Mouse (Mus musculus): ENCODE results near the gene Mad1l1. TPM values are rescaled to one million over a fixed set of nuclear protein-coding genes. Genes with fewer than 3 reads are reported as not detected.

Gene Mad1l1
- polyA plus RNA-seq, 1 experiment = 29.9 TPM

DNA sequence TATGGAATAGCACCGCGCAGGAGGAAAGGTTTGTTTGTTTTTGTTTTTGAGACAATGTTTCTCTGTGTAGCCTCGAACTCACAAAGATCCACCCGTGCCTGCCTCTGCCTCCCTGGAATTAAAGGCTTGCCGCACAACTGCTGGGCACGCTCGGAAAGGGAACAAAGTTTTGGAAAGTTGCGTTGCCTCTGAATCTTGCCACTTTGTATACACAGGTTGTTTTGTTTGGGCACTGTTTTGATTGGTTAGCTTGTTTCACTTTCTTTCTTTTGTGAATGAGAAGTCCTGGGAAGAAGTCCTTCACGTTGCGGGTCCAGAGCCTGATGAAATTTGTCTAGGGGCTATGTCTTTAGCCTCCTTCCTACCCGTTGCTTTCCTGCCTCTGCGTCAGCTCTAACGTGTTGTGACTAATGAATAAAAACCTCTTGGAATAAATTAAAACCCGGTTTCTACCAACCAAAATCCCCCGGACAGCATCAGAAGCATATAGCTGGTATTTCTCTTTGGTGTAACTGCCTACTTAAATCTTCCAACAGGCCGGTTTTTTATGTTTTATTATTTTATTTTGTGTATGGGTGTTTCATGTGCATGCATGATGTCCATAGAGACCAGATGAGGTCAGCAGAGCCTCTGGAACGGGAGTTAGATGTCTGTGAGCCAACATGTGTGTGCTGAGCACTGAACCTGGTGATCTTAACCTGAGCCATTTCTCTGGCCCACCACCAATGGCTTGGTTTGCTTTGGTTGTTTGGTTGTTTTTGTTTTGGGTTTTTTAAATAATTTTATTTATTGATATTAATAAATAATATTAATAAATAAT lies 614 bp upstream of the Mad1l1 start:
- no peak for TF ChIP-seq CTCF (IDR thresholded peaks at IDR 0.05; ENCODE audit: borderline replicate concordance, extremely low read depth, insufficient read depth, insufficient read length)
- TF ChIP-seq POLR2A (IDR thresholded peaks at IDR 0.05; ENCODE audit: borderline replicate concordance, extremely low read depth, insufficient read depth, insufficient read length, poor library complexity, severe bottlenecking) = no peak
- DNase-seq (ENCODE audit: low read depth) = peak; percentile 52

DNA sequence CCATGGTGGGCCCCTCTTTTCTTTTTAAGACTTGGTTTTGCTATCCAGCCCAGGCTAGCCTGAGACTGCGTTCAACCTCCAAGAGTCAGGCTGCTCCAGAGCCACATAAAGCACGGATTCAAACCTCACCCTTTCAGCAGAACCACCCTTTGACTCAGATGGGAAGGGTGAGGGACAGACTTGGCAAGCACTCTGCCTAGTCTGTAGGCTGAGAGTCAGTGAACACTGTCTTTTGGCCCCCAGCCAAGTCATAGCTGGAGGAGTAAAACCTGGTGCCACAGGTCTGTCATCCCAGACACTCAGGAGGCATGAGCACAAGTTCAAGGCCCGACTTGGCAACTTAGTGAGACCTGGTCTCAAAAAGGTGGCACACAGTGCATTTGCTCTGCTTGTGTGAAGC lies 4.6 kb downstream of the Mad1l1 start:
- DNase-seq (ENCODE audit: low read depth) = no peak
- TF ChIP-seq POLR2A (IDR thresholded peaks at IDR 0.05; ENCODE audit: borderline replicate concordance, extremely low read depth, insufficient read depth, insufficient read length, poor library complexity, severe bottlenecking) (no peak), CTCF (IDR thresholded peaks at IDR 0.05; ENCODE audit: borderline replicate concordance, extremely low read depth, insufficient read depth, insufficient read length) (no peak)

DNA sequence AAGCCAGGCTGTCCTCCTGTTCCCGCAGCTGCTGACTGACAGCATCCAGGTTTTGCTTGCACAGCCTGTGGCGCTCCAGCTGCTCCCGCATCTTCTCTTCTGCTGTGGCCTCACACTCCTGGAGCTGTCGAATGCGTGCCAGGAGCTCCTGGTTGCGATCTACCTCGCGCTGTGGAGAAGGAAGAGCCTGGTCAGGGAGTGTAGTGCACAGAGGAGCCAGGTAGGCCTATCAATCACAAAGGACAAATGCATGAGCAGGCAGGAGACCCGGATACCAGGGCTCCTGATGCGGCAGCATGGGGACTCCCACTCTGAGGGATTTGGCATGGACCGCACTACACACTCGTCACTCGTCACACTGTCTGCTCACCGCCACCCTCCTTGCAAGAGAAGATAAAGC lies 13.8 kb downstream of the Mad1l1 start:
- TF ChIP-seq CTCF (IDR thresholded peaks at IDR 0.05; ENCODE audit: borderline replicate concordance, extremely low read depth, insufficient read depth, insufficient read length) = no peak
- TF ChIP-seq POLR2A (IDR thresholded peaks at IDR 0.05; ENCODE audit: borderline replicate concordance, extremely low read depth, insufficient read depth, insufficient read length, poor library complexity, severe bottlenecking) = no peak

DNA sequence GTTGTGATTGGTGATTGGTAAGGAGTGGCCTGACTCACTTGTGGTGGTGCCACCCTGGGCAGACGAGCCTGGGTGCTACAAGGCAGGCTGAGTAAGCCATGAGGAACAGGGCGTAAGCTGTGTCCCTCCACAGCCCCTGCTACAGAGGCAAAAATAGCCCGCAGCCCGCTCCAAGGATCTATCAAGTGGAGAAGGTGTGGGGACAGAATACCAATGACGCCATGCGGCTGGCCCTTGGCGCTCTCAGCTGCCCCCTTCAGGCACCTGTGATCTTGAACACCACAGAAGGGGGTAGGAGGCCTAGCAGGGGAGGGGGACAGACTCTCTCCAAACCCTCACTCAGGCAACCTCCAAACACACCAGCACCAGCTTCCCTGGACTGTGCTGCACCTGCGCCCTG lies 15.3 kb downstream of the Mad1l1 start:
- no peak for DNase-seq (ENCODE audit: low read depth)
- TF ChIP-seq POLR2A (IDR thresholded peaks at IDR 0.05; ENCODE audit: borderline replicate concordance, extremely low read depth, insufficient read depth, insufficient read length, poor library complexity, severe bottlenecking) (no peak), CTCF (IDR thresholded peaks at IDR 0.05; ENCODE audit: borderline replicate concordance, extremely low read depth, insufficient read depth, insufficient read length) (no peak)

More for the DNA sequence above, 13.8 kb downstream of the Mad1l1 start:
- no peak for DNase-seq (ENCODE audit: low read depth)

DNA sequence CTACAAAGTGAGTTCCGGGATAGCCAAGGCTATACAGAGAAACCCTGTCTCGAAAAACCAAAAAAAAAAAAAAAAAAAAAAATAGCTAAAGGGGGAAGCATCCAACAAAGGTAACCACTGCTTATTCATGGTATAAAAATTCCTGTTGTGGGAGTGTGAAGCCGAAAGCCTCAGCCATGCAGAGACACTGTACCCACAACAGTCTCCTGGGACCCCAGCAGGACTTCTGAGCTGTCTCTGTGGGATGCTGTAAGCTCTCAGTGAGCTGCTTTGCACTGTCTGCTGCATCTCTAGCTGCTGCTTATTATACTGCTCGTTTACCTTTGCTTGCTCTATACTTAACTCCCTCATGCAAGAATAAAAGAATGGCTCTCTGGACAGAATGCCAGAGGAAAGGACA lies 23.1 kb downstream of the Mad1l1 start:
- TF ChIP-seq CTCF (IDR thresholded peaks at IDR 0.05; ENCODE audit: borderline replicate concordance, extremely low read depth, insufficient read depth, insufficient read length) (no peak), POLR2A (IDR thresholded peaks at IDR 0.05; ENCODE audit: borderline replicate concordance, extremely low read depth, insufficient read depth, insufficient read length, poor library complexity, severe bottlenecking) (no peak)
- DNase-seq (ENCODE audit: low read depth) = no peak

DNA sequence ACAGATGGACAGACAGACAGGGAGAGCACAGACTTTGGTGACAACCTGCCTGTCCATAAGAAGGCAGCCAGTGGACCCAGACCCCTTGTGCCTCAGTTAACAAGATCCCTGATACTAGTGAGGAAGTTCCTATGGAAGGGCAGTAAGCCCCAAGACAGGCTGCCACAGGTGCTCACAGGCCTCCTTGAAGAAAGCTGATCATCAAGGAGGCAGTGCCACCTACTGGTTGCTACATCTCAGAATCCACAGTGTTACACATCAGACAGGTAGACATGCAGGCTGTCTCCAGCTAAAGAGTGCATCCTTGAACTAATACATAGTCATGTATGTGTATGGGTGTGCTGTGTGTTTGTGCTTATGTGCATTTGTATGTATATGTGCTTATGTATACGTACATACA lies 29.2 kb downstream of the Mad1l1 start:
- peak; percentile 91 for DNase-seq (ENCODE audit: low read depth)
- TF ChIP-seq POLR2A (IDR thresholded peaks at IDR 0.05; ENCODE audit: borderline replicate concordance, extremely low read depth, insufficient read depth, insufficient read length, poor library complexity, severe bottlenecking) (no peak), CTCF (IDR thresholded peaks at IDR 0.05; ENCODE audit: borderline replicate concordance, extremely low read depth, insufficient read depth, insufficient read length) (peak; percentile 82)

DNA sequence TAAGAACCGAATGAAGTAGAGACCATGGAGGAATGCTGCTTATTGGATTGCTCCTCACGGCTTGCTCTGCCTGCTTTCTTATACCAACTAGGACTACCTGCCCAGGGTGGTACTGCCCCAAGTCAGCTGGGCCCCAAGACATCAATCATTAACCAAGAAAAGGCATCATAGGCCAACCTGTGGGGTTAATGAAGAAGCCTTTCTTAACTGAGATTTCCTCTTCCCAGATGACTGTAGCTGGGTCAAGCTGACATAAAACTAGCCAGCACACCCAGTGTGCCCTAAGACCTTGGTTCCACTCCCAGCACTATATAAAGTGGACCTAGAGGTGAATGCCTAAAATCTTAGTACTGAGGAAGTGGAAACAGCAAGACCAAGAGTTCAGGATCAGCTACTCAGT lies 32.2 kb downstream of the Mad1l1 start:
- no peak for DNase-seq (ENCODE audit: low read depth)
- TF ChIP-seq CTCF (IDR thresholded peaks at IDR 0.05; ENCODE audit: borderline replicate concordance, extremely low read depth, insufficient read depth, insufficient read length) (no peak), POLR2A (IDR thresholded peaks at IDR 0.05; ENCODE audit: borderline replicate concordance, extremely low read depth, insufficient read depth, insufficient read length, poor library complexity, severe bottlenecking) (no peak)

DNA sequence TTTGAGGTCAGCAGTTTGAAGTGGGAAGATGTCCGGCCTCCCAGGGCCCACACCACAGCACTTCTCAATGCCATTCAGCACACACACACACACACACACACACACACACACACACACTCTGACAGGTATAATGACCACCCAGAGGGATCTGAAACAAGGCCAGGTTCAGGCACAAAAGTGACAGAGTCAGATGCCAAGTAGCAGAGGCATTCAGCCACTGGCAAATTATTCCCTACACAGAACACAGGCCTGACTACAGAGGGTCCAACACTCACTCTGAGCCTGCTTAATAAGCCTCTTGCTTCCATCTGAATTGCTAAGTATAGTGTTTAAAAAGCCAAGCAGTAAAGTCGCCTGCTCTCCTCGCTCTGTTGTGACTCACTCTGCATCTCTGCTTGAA lies 33.1 kb downstream of the Mad1l1 start:
- TF ChIP-seq CTCF (IDR thresholded peaks at IDR 0.05; ENCODE audit: borderline replicate concordance, extremely low read depth, insufficient read depth, insufficient read length) (no peak), POLR2A (IDR thresholded peaks at IDR 0.05; ENCODE audit: borderline replicate concordance, extremely low read depth, insufficient read depth, insufficient read length, poor library complexity, severe bottlenecking) (no peak)
- peak; percentile 73 for DNase-seq (ENCODE audit: low read depth)

DNA sequence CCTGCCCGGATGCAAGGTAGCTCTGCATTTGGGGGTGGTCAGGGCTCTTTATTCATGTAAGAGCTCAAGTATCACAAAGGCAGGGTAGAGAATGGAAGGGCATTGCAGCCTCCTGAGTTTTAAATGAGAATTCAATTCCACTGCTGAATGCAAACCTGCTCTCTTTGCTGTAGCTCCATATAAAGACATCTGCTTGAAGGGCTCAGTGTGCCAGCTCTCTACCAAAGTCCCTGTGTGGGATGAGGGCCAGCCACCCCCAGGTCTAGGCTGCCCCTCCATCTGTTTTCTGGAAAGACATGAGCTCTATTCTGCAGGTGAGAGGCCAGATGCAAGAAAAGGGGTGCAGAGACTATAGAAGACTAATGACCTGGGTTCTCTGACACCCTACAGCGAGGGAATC lies 36.6 kb downstream of the Mad1l1 start:
- TF ChIP-seq POLR2A (IDR thresholded peaks at IDR 0.05; ENCODE audit: borderline replicate concordance, extremely low read depth, insufficient read depth, insufficient read length, poor library complexity, severe bottlenecking) = no peak
- TF ChIP-seq CTCF (IDR thresholded peaks at IDR 0.05; ENCODE audit: borderline replicate concordance, extremely low read depth, insufficient read depth, insufficient read length) = no peak
- DNase-seq (ENCODE audit: low read depth) = no peak

DNA sequence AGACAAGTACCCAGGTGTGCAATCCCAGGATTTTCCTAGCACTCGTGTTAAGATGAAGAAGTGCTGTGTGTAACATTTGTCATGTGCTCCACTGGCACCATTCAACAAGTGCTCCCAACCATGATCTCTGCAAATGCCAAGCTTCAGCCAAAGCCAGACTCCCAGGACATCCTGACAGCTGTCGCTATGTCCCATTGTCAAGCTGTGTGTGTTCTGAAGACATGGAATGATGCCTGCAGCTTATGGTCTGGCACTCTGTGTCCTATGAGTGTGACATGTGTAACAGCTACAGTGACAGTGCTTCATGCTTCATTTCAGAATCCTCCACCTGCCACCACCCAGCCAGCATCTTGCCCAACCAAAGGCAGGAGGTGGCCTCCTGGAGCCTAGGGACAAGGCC lies 37.3 kb downstream of the Mad1l1 start:
- no peak for DNase-seq (ENCODE audit: low read depth)
- TF ChIP-seq POLR2A (IDR thresholded peaks at IDR 0.05; ENCODE audit: borderline replicate concordance, extremely low read depth, insufficient read depth, insufficient read length, poor library complexity, severe bottlenecking) = no peak
- no peak for TF ChIP-seq CTCF (IDR thresholded peaks at IDR 0.05; ENCODE audit: borderline replicate concordance, extremely low read depth, insufficient read depth, insufficient read length)

DNA sequence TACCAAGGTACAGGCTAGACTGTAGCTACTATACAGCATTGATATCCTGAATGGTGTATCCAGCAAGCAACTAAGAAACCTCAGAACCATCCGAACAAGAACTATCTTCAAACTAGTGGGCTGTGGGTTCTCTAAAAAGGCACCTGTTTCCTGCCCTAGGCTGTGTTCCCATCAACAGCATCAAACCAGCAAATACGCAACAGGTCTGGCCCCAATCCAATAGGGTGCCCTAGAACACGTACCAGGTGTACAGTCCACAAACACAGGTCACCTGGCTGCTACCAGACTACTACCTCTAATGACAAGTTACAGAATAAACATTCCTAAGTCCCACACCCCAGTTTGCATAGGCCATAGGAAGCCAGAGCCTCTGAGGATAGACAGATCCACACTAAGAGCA lies 38.5 kb downstream of the Mad1l1 start:
- TF ChIP-seq CTCF (IDR thresholded peaks at IDR 0.05; ENCODE audit: borderline replicate concordance, extremely low read depth, insufficient read depth, insufficient read length) = no peak
- TF ChIP-seq POLR2A (IDR thresholded peaks at IDR 0.05; ENCODE audit: borderline replicate concordance, extremely low read depth, insufficient read depth, insufficient read length, poor library complexity, severe bottlenecking) = no peak

DNA sequence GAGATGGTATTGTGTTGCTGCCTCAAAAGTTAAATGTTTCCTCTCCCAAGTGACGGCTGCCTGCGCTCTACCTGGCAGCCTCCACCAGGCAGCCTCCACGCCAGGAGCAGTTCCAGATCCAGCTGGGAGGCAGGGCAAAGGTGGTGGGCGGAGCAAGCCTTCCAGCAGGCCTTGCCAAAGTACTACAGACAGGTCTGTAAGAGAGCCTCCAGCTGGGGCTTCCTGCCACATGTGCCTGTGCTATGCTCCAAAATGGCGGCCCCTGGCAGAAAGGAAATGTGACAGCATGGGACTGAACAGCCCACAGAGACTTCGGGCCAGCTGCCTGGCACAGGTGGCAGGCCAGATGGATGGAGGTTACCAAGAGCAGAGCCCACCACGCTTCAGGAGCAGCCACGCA lies 39.0 kb downstream of the Mad1l1 start:
- no peak for TF ChIP-seq CTCF (IDR thresholded peaks at IDR 0.05; ENCODE audit: borderline replicate concordance, extremely low read depth, insufficient read depth, insufficient read length)
- no peak for TF ChIP-seq POLR2A (IDR thresholded peaks at IDR 0.05; ENCODE audit: borderline replicate concordance, extremely low read depth, insufficient read depth, insufficient read length, poor library complexity, severe bottlenecking)
- peak; percentile 61 for DNase-seq (ENCODE audit: low read depth)

More for the DNA sequence above, 38.5 kb downstream of the Mad1l1 start:
- DNase-seq (ENCODE audit: low read depth) = no peak
